Mouse (Mus musculus) liver (tissue): Measurements from ENCODE around the gene Olfr724.
"Not testable (repeated sequence)": the region's sequence is repeated elsewhere in the genome, so short reads cannot be mapped to it uniquely, and the experiment has no call there.

Experiments
- DNase-seq: peaks from one replicate; pipeline ENCODE4 v3.0.0-alpha.2; 2020; ENCODE audit warnings: mixed read lengths

The Olfr724 gene

GRCm38 (mm10) chr14:49963174-49963573 is at the start of gene Olfr724:
Gene Olfr724 (minus strand): TSS chr14:49963274.
- DNase-seq: not testable (repeated sequence)

- no peak for DNase-seq
Measured at GRCm38 (mm10) chr14:49955890-49956289, 7.2 kb downstream of the Olfr724 start.

- DNase-seq: not testable (repeated sequence)
Measured at GRCm38 (mm10) chr14:49931687-49932086, 31.4 kb downstream of the Olfr724 start, which contains the start of gene Olfr723. Gene Olfr723 (minus strand): TSS chr14:49931787.
